21 mouse cellular contexts compared by ENCODE assay signal in the genomic region with DNA sequence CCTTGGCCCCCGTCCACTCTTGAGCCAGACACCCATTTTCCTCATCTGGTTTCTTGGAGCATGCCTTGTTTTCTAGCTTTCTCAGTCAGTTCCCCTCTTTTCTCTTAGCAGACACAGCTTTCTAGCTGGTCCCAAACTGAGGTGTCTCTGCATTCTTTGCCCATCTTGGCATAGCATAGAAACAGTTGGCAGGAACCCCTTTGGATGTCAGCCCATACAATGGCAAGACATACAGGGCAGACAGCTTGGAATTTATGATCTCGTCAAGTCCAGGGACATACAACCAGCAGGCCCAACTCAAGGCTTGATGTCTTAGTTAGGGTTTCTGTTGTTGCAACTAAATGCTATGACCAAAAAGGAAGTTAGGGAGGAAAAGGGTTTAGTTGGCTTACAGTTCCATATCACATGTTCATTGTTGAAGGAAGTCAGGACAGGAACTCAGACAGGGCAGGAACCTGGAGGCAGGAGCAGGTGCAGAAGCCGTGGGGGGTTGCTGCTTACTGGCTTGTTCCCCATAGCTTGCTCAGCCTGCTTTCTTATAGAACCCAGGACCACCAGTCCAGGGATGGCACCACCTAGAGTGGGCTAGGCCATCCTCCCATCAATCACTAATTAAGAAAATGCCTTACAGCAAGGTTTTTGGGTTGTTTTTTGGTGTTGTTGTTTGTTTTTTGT. TPM values are rescaled to one million over a fixed set of nuclear protein-coding genes. Genes with fewer than 3 reads are reported as not detected.
DNase-seq lines count a peak whose midpoint lies in the region; ATAC-seq and TF ChIP-seq lines count a peak whose summit lies in the region.
"Had no signal": no experiment of that assay in that cellular context is flagged by ENCODE, and none has a peak within 500 bp of the region (broad histone marks: within the 10 kb centered on the region; RNA-seq: fewer than 3 reads in every experiment).

No protein-coding gene starts in this region.

- no peak overlapping the region for H3K27ac ChIP-seq in midbrain, postnatal 0 days (ENCODE audit: low read depth, low read length)
- no peak overlapping the region for H3K27ac ChIP-seq in midbrain, embryonic 16.5 days (ENCODE audit: low read length)
- H3K27ac ChIP-seq: embryonic facial prominence, embryonic 13.5 days; forebrain, embryonic 13.5 days; gastrocnemius, adult 2 months; hindbrain, embryonic 10.5 days had no signal

- H3K4me3 ChIP-seq in midbrain, postnatal 0 days (ENCODE audit: low read depth, low read length): no peak overlapping the region
- H3K4me3 ChIP-seq in midbrain, embryonic 16.5 days (ENCODE audit: low read depth, low read length): no peak overlapping the region
- H3K4me3 ChIP-seq: embryonic facial prominence, embryonic 13.5 days; erythroblast, embryonic 14.5 days; forebrain, embryonic 13.5 days; gastrocnemius, adult 2 months; hindbrain, embryonic 10.5 days had no signal

- no peaks in the 10 kb centered on the region for H3K27me3 ChIP-seq in midbrain, postnatal 0 days (ENCODE audit: insufficient read depth, low read length)
- no peaks in the 10 kb centered on the region for H3K27me3 ChIP-seq in midbrain, embryonic 16.5 days (ENCODE audit: control insufficient read depth, insufficient read depth, low read depth, low read length)
- H3K27me3 ChIP-seq: embryonic facial prominence, embryonic 13.5 days; forebrain, embryonic 13.5 days had no signal

- no peak for ATAC-seq in midbrain, postnatal 0 days (ENCODE audit: low FRiP score)
- no peak for ATAC-seq in midbrain, embryonic 16.5 days
- ATAC-seq: forebrain, embryonic 13.5 days; intestine, postnatal 0 days; liver, postnatal 0 days had no signal

- H3K4me2 ChIP-seq in midbrain, postnatal 0 days (ENCODE audit: low read depth, low read length, poor library complexity, severe bottlenecking): no peak overlapping the region
- H3K4me2 ChIP-seq in midbrain, embryonic 16.5 days (ENCODE audit: low read length): no peak overlapping the region
- H3K4me2 ChIP-seq: embryonic facial prominence, embryonic 13.5 days; forebrain, embryonic 13.5 days; heart, embryonic 11.5 days; midbrain, embryonic 11.5 days had no signal

- DNase-seq in midbrain, postnatal 0 days (ENCODE audit: low spot score): peak; percentile 21
- peak; percentile 33 for DNase-seq in brain, embryonic 14.5 days (ENCODE audit: low read depth)
- DNase-seq in cerebellum, adult 9-11 months: peak; percentile 48
- DNase-seq in layer of hippocampus, postnatal 10 days (ENCODE audit: low spot score in 2 of 2): no peak
- DNase-seq in heart, postnatal 4 days: no peak
- DNase-seq in gastrocnemius, postnatal 25 days: no peak
- DNase-seq: gastrocnemius, adult 2 months; heart, adult 11 months; kidney, postnatal 25 days; liver, postnatal 0 days; lung, postnatal 14 days; thymus, adult 2 months had no signal

- peaks cover 5% of the 10 kb centered on the region; the same call in 1 of the 2 replicates for H3K4me1 ChIP-seq in midbrain, postnatal 0 days (ENCODE audit: insufficient read depth, low read length)
- peaks cover 8% of the 10 kb centered on the region; the same call in 1 of the 2 replicates for H3K4me1 ChIP-seq in midbrain, embryonic 16.5 days (ENCODE audit: control insufficient read depth, insufficient read depth, low read length)

- WGBS in midbrain, postnatal 0 days: 88% methylated on average over 3 of the region's 3 CpGs
- 89% methylated on average over 3 of the region's 3 CpGs for WGBS in midbrain, embryonic 16.5 days

- no peaks in the 10 kb centered on the region for H3K36me3 ChIP-seq in midbrain, postnatal 0 days (ENCODE audit: insufficient read depth, low read length)
- H3K36me3 ChIP-seq in midbrain, embryonic 16.5 days (ENCODE audit: control insufficient read depth, insufficient read depth, low read length): no peaks in the 10 kb centered on the region
- H3K36me3 ChIP-seq: embryonic facial prominence, embryonic 13.5 days; hindbrain, embryonic 10.5 days had no signal

- no peak for TF ChIP-seq POLR2A in brain, embryonic 14.5 days (IDR thresholded peaks at IDR 0.05; ENCODE audit: borderline replicate concordance, extremely low read depth, insufficient read depth, insufficient read length, poor library complexity, severe bottlenecking)

- no peak for TF ChIP-seq CTCF in midbrain, postnatal 0 days (IDR thresholded peaks at IDR 0.05)
- no peak for TF ChIP-seq CTCF in brain, embryonic 14.5 days (IDR thresholded peaks at IDR 0.05; ENCODE audit: borderline replicate concordance, extremely low read depth, insufficient read depth, insufficient read length)

- H3K9ac ChIP-seq in midbrain, postnatal 0 days (replicated peaks; ENCODE audit: low read length, poor library complexity, severe bottlenecking): no peak overlapping the region
- H3K9ac ChIP-seq in midbrain, embryonic 16.5 days (ENCODE audit: low read depth, low read length): no peak overlapping the region
- H3K9ac ChIP-seq: embryonic facial prominence, embryonic 13.5 days; forebrain, embryonic 13.5 days; liver, postnatal 0 days had no signal

- H3K9me3 ChIP-seq in midbrain, postnatal 0 days (ENCODE audit: low read length): no peaks in the 10 kb centered on the region
- no peaks in the 10 kb centered on the region for H3K9me3 ChIP-seq in midbrain, embryonic 16.5 days (replicated peaks; ENCODE audit: control insufficient read depth, low read length, poor library complexity, severe bottlenecking)
- H3K9me3 ChIP-seq: embryonic facial prominence, embryonic 13.5 days; forebrain, embryonic 13.5 days; hindbrain, embryonic 10.5 days had no signal

RNA-seq across cellular contexts. Expression of a gene that starts 27.4 kb away (rescaled TPM):
- total RNA-seq in midbrain, postnatal 0 days (2014; rRNA removed): 78.0 and 84.2 TPM in 2 replicates
- 16.8 and 23.0 TPM in 2 replicates for polyA plus RNA-seq in midbrain, postnatal 0 days (2015; fragmentation: Nextera tagmentation; extraction: Ambion mirVana)
- polyA plus RNA-seq in midbrain, embryonic 16.5 days (2015; fragmentation: Nextera tagmentation; extraction: Ambion mirVana): 27.3 and 33.5 TPM in 2 replicates
- 79.5 and 122 TPM in 2 replicates for polyA plus RNA-seq in brain, embryonic 14.5 days (2012; rRNA removed)
- 100 to 1,000 TPM; 173 to 184 TPM for total RNA-seq in layer of hippocampus, postnatal 10 days (2021)
- 100 to 1,000 TPM; 196 to 207 TPM for total RNA-seq in heart, postnatal 4 days (2021)
- 10 to 100 TPM; 66.5 to 89.1 TPM for total RNA-seq in gastrocnemius, postnatal 25 days (2021)
- total RNA-seq: monocyte, adult 5-6 weeks had no signal

Comparison
In these comparisons a context has a peak if more than half of its experiments do, and no peak if none do; other contexts are left out.
1. DNase-seq: peak in midbrain, postnatal 0 days (single experiment), brain, embryonic 14.5 days (single experiment) and cerebellum, adult 9-11 months (single experiment); none in layer of hippocampus, postnatal 10 days (0 of 2), heart, postnatal 4 days (single experiment) and gastrocnemius, postnatal 25 days (single experiment).